Mouse (Mus musculus) Muller cell, postnatal 12 days (primary cell): ENCODE results near the gene Pmepa1.

ENCODE experiments used
- DNase-seq: peaks from one replicate; pipeline ENCODE4 v3.0.0-alpha.2; 2015; ENCODE audit errors: inconsistent ontology term

Pmepa1 gene

DNA sequence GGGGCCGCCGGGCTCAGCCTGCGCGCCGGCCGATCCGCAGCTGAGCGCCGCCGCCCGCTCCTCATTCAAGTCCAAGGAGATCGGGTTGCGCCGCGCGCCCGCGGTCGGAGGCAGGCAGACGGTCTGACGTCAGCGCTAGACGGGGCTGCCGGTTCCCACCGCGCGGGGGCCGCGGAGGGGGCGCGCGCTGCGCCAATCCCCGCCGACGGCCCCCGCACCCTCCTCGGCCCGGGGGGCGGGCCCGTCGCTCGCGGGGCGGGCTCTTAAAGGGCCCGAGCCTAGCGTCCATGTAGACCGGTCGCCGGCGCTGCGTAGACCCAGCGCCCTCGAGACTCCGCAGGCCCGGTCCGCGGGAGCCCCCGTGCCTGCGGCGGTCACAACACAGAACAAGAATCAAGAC is at the start of gene Pmepa1:
TSS of gene Pmepa1 (minus strand) at position 125 of the 400 bp plus-strand sequence.
- DNase-seq: peak; percentile 98

DNA sequence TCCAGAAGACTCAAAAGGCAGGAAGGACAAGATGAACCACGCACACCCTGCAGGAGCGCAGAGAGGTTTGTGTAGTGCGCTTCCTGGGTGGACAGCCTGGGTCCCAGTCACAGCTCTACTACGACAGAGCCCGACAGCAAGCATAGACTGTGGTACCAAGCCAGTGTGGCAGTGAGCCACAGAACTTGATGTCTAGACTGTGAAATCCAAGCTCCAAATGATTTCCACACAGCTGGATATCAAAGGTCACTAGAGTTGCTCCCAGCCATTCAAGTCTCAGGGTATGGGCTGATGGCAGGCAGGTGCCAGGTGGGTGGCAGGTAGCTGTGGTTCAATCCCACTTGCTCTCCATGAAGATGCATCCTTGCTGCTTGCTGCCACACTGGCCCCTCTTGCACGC is 45.4 kb upstream of the Pmepa1 start:
- DNase-seq: no peak

DNA sequence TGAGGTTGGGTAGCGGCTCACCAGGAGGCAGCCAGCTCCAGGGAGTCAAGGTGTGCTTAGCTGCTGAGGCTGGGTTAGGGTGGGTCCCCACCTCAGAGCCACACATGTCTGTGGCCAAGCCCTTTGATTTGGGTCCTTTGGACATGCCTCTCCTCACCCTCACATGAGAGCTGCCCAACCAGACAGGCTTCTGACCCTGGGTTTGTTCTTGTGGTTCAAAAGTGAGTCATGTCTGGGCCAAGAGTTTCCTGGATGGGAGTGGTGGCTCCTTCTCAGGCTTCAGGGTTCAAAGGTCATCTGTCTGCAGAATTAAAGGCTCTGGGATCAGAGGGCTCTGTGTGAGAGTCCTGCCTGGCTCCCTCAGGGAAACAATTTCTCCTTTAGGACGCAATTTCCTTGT is 44.9 kb upstream of the Pmepa1 start:
- DNase-seq: no peak

DNA sequence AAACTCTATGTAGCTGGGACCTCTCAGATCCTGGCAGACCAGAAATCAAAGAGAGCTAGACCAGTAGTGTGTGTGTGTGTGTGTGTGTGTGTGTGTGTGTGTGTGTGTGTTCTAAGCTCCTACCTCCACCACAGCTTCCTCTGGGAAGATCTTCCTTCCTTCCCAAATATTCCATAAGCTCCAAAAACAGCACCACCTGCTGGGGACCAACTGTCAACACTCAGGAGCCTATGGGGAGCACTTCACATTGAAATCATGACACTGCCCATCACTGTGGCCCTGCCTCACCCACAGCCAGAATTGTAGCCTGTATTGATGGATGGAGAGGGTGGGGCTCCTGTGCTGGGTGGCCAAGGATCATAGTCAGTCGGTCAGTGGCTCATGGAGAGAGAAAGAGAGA is 38.0 kb upstream of the Pmepa1 start:
- DNase-seq: no peak

DNA sequence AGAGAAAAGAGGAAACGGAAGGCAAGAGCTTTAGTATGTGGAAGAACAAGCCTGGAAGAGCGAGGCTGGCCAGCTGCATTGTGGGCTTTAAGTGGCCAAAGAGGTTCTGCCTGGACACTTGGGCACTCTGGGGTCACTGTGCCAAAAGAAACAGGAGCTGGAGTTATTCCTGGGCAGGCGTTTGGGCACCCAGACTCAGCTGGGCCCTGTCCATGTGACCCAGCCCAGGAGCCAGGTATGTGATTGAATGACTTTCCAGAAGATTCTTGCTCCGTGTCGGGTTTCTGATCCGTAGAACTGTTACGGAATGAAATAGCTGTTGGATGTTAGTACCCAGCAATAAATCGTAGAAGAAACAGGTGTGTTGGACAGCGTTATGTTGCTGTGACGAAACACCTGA is 32.2 kb upstream of the Pmepa1 start:
- no peak for DNase-seq

DNA sequence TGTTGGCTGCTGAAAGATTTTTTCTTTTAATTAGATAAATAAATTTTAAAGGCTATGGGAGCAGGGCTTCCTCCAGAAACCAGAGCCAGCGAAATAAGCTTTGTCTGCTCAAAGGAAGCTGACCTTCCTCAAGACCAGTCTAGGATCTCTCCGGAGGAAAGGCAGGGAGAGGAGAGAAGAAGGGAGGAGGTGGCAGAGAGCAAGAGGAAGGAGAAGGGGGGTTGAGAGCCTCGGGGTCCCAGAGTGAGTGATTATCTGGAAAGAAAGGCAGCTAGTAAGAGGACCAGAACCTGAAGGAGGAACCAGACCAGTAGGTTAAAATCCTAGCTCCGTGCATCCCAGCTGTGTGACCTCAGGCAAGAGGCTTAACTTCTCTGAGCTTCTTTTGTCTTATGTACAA is 31.7 kb upstream of the Pmepa1 start:
- DNase-seq: peak; percentile 25

DNA sequence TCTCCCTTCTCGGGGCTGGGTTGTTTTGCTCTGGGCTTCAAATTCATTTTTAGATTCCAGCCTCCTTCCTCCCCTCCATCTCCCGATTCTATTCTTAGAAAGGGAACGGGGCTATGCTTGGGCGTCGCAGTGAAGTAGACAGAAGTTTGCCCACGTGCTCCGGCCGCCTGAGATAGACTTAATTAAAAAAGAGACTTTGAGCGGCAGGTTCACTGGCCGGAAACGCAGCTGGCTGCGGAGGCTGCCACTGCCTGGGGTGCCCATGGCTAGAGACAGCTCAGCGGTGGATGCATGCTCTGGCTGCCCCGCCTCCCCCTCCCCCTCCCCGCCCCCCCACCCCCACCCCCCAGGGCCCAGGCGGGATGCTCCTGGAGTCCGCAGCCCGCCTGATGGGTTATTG is 31.2 kb upstream of the Pmepa1 start:
- no peak for DNase-seq

DNA sequence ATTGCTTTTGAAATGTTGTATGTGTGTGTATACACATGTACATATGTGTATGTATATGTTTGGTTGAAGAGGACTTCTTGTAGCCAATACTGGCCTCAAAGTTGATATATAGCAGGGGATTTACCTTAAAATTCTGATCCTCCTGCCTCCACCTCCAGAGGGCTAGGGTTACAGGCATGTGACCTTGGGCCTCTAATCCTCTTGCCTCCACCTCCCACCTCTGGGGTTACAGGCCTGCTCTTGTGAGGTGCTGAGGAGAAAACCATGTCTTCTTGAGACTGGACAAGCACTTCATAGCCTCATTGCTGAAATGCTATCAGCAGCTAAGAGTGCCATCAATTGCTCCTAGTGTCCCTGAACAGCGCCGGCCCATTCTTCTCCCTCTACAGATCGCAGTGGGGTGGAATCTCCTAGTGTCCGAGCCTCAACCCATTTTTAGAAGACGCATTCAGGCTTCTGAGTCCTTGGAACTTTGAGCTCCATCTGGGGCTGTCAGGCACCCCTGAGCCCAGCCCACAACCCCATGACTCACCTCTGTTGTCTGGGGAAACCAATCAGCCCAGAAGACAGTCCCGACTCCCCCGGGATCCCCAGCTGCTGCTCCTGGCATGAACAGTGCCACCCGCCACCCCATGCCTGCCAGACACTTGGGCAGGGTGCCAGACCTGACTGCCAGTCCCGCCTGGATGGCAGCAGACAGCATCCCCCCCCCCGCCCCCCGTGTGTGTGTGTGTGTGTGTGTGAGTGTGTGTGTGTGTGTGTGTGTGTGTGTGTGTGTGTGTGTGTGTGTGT is 30.6 kb upstream of the Pmepa1 start:
- DNase-seq: peak; percentile 97

DNA sequence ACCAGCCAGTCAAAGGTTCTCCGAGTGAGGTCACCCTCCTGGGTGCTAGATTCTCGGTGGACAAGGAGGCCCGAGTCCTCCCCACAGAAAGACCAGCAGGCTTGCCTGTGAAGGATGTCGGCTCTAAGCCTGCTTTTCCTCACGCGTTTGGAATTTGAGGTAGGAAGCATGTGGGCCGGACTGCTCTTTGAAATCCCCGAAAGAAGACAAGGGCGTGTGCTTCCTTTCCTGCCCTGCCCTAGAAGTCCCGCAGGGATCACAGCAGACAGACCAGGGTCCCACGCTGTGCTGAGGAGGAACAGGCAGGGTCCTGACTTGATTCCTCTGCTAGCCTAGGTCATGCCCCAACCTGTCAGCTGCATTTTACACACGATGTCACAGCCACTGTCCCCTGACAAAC is 28.7 kb upstream of the Pmepa1 start:
- DNase-seq: no peak

DNA sequence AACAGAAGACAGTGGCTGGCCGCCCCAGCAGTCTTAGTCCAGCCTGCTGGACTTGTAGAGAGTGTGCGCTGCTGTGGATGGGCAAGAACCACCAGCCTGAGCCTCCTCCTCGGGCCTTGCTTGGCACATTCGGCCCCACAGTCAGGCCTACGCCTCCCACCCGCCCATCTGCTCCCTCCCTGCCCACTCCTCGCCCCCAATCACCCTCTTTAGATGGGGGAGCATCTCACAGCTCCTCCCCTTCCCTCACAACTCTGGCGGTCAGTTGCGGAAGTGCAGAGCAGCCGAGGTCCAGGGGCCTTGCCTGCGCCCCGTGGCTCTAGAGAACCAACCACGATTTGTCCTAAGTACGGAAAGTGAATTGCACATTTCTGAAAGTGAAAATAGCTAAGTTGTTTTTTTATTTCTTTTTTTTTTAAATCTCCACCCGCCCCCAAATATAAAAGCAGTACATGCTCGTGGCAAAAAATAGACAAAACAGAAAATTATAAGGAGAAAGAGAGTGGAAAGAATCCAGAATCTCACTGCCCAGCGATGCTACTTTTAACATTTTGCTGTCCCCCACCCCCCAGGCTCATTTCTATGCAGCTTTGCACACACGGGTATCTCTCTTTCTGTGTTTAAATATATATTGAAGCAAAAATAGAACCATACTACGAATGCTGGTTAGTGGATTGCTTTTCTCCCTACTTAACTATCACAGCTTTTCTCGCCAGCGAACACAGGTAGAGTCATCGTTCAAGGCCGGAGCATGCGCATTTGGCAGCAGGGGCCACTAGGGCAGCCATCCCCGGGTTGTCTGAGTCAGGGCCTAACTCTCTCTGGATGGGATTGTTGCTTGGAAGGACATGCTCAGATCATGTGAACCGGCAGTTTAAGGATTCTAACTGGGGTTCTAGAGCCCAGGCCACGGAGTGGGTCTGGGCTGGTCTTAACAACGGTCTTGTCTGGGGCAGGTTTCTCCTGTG is 24.6 kb upstream of the Pmepa1 start:
- no peak for DNase-seq

DNA sequence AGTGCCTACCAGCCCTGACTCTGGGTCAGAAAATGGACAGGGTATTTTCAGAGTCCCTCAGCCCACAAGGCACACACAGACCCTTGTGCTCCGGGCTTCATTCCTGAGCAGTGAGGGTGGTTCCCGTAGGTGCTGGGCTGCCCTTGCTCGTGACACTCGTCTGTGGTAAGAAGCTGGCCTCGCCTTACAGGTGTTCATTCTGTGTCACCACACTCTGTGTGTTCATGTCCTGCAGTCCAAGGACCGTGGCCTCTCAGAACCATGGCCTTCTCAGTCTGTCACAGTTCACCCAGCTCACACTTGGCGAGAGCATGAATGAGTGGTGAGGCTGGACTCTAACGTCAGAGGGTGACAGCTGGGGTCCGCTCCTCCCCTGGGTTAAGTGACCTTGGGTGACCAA is 20.1 kb upstream of the Pmepa1 start:
- DNase-seq: no peak

DNA sequence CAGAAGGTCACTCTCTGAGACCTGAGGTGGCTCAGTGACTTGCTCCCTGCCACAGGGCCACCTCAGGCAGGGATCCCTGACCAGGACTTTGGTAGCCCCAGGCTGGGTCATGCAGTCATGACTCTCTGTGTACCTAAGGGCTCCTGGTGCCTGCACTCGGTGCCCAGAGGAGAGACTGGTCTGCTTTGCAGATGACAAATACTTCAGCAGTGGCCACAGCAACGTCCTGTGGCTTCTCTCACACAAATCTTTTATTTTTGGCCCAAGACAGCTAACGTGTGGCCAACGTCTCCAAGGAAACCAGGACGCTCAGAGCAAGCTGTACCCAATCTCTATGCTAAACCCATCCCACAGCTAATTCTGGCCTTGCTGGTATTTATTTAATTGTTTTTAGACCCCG is 16.7 kb upstream of the Pmepa1 start:
- no peak for DNase-seq

DNA sequence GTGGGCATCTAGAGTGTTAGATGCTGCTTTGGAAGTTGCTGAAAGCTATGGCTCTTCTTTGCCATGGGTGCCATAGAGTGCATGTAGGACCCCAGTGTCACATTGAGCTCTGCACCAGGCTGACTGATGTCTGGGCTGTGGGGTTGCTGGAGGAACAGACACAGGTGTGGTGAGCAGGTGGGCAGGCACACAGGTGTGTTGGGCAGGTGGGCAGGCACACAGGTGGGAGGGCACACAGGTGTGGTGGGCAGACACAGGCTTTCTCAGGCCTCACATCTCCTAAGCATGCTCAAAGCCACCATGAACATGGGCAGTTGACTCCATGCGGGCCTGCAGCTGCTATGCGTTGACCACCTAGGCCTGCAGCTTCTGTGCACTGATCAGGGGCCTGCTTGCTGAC is 16.2 kb upstream of the Pmepa1 start:
- no peak for DNase-seq

DNA sequence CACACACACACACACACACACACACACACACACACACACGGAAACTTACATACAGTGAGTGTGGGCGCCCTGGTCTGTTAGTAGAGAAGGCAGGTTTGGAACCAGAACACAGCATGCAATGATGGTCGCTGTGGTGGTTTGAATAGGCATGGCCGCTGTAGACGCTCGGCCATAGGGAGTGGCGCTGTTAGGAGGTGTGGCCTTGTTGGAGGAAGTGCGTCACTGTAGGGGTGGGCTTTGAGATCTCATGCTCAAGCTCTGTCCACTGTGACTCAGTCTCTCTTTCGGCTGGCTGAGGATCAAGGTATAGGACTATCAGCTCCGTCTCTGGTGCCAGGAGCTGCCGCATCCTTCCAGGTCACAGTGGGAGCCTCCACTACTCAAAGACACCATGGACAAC is 14.6 kb upstream of the Pmepa1 start:
- DNase-seq: no peak

DNA sequence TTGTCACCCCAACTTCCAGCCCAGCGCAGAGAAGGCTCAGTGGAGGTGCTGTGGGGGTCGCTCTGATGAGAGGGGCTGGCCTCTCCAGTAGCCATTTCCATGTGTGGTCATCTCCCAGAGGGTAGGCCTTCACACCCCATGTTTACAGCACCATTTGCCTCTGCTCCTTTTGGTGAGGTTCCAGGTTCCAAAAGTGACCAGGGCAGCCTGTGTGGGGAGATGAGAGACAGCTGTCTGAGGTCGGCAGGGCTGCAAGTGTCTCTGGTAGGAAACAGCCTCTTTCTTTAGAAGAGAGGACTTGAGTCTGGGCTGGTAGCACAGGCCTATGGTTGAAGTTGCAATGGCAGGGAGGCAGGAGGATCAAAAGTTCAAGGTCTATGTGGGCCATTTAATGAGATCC is 13.6 kb upstream of the Pmepa1 start:
- DNase-seq: no peak

DNA sequence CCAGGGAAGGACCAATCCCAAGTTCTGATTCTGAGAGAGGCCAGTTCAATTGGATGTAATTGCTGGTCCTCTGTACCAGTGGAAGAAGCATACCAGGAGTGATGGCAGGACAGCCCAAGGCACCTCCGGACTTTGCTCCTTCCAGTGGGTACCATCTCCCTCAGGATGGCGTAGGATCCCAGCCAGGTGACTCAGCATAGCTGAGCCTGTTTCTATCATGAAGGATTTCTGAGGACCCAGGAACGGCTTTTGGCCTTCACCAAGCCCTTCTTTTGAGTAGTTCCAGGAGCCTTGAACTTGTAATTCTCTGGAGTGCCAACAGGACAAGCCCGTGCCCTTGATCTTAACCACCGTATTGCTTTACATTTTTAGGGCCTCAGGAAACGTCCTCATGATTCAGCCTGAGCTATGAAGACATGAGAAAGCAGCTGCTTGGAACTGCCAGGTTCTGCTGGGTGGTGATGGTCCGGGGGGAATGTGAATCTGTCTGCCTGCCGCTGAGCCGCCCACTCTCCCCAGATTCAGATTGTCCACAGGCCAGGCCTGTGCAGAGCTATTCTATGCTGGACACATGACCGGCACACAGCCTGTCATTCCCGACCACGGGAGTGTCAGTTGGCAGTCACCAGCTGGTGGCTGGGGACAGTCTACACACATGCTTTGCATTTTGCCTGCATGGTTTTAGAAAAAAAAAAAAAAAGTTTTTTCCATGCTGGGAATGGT is 9.6 kb upstream of the Pmepa1 start:
- DNase-seq: no peak

DNA sequence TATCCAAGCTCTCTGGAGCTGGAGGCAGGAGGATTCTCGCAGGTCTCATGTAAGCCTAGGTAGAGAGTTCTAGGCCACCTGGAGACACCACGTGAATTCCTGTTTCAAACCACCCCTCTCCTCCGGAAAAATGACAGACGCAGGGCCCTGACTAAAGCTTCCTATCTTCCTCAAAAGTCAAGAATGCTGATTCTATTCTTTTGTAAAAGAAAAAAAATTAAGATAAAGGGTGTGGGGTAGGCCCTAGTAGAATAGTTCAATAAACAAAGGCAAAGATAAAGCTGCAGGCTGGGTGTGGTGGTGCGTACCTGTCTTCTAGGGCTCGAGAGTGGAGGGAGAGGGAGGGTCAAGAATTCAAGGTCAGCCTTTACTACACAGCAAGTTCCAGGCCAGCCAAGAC is 8.4 kb upstream of the Pmepa1 start:
- no peak for DNase-seq

DNA sequence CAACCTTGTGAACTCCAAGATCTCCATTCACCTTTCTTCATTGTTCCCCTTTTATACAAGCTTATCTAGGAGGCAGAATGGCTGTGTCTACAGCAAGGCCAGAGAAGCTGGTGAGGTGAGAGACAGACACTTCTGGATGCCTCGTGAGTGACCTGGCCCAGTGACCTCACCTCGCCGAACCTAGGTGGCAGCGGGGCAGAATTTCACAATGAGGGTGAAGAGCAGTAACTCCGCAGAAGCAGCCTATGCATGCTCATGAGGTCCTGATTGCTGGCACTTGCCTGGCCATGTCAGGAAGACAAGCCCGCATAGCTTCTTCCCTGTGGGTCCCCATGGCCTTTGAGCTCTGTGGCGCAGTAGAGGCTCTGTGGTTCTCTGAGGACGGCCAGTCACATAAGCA is 5.9 kb upstream of the Pmepa1 start:
- DNase-seq: no peak

DNA sequence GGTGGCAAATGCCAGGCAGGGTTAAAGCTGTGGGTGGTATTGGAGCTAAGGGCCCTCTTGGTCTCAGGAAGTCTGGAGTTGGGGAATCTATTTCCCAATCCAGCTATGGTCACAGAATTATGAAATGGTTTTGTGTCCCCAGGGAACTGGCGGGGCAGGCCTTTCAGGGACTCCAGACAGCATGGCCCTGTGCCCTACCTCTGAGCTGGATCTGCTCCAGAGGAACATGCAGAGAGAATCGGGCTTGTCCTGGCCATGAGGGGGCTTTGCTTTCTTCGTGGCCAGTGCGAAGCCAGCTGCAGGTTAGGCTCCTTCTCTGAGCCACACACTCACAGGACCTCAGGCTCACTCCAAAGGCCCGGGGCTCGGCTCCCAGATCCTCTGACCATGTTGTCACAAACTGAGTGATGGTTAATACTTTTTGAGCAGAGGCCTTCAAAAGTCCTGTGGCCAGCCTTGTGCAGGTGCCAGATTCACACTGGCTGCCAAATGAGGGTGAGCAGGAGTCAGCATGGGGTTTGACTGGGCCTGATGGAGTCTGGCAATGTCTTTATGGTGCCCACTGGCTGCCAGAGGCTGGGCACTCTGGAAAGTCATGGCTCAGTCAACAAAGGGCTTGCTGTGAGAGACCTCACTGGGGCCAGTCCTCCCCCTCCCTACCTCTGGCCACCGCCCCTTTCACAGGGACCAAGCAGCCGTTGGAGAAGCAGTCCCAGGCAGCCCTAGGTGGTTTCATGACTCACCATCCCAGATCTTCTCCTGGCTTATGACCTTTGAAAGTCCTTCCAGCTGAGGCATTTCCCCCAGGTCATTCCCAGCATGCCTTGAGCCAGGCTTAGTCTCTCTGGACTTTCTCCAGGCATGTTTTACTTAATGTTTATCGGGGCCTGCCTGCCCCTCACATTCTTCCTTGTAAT is 4.9 kb upstream of the Pmepa1 start:
- DNase-seq: peak; percentile 93

DNA sequence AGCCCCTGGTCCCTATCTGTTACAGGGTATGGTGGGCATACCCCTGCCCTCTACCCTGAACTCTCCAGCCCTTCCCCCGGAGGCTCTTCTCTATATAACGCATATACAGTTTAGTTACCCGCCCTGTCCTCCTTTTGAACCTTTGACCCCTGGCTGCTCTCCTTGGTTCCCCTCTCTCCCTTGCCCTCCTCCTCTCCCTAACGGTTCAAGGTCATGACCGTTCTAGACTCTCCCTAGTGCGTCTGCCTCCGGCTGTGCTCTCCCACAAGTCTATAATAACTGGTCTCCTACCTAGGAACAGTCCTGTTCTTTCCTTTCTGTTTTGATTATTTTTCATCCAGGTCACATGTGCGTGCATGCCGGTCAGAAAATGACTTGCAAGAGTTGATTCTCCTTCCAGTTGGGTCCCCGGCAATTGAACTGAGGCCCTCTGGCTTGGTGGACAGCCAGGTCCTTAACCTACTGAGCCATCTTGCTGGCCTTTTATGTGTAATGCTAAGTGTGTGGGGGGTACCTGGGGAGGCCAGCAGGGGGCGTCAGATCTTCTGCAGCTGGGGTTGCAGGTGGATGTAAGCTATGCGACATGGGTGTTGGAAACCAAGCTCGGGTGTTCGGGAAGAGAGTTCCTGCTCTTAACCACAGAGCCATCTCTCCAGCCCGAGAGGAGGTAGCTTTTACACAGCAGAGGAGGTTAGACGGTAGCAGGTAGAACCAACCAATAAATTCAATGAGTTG is 2.7 kb upstream of the Pmepa1 start:
- DNase-seq: no peak

DNA sequence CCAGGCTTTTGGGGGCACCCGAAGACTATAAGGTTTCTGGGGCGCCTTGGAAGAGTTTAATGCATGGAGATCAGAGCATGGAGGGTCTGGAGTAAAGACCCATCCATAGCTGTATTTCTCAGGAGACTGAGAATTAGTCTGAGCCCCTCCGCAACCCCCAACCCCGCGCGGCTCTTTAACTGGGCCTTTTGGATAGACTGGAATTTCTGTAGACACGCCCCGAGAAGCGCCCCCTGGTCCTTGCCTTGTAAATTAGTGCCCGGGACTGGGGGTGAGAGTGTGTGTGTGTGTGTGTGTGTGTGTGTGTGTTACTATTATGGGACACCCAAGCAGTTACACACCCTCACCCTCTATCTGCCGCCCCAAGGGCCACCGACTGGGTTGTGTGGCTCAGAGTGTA is 526 bp upstream of the Pmepa1 start:
- DNase-seq: peak; percentile 89
